Mouse (Mus musculus) inflammation-experienced regulatory T-cells, adult 6 months (primary cell): ENCODE results near the gene Ralgps1. TPM values are rescaled to one million over a fixed set of nuclear protein-coding genes. Genes with fewer than 3 reads are reported as not detected.

Source experiments
- ATAC-seq: one replicate; pipeline ENCODE4 v1.8.0; 2017
- polyA plus RNA-seq, 3 experiments: library from polyadenylated mRNA; unstranded; fragments of 100-300 nt; shearing (Covaris generic); gene quantifications; one replicate each; pipeline ENCODE4 v1.2.1; 2017

Ralgps1 gene
- polyA plus RNA-seq, 3 experiments from 2014 or later, result 5.2 to 14.8 (median 7.4) TPM

DNA sequence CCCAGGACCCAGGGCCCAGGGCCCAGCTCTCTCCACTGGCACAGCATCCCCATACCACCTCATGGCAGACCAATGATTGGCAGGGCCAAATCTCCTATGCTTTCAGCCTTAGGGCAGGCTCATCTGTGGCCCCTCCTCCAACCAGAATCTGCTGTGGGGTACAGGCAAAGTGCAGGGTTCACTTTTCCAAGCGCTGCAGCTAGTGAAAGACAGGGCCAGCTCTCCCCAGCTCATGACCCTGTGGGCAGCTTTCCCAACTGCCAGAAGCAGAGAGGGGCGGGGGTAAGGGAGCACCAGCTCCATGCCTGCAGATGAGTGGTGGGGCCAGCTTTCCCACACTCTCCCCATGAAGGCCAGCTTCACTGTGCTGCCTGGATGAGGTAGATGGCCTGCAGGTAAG, 160.4 kb downstream of the Ralgps1 start:
- no peak for ATAC-seq

DNA sequence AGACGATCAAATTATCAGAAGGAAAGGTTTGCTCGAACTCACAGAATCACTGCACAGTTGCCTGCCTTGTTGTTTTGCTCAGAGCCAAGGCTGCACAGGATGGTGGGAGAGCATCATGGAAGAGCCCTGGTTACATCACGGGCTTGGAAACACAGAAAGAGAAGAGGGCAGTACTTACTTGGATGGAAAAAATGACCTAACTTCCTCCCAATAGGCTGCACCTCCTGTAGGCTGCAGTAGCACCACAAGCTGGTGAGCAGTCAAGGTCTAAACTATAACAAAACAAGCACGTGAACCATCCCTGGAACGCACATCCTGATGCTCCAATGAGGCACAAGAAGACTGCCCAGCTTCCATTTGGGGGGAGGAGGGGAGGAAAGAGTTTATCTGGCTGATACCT, 163.2 kb downstream of the Ralgps1 start:
- ATAC-seq, result peak; percentile 37

DNA sequence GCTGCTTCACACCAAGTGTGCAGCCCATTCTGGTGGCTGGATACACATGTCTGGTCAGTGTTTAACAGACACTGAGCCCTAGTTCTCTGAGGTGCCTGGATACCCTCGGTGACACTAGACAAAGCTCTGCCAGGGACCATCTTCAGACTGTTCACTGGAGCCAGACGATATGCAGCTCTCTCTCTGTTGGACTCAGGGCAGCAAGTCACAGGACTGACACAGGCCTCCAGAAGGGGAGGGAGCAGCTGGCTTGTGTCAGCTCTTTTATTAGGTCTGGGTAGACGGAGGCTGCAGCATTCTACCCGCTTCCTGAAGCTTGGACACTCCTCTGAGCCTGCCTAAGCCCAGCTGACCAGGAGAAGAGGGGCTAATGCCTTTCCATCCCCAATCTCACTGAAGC, 164.2 kb downstream of the Ralgps1 start:
- ATAC-seq, result no peak

DNA sequence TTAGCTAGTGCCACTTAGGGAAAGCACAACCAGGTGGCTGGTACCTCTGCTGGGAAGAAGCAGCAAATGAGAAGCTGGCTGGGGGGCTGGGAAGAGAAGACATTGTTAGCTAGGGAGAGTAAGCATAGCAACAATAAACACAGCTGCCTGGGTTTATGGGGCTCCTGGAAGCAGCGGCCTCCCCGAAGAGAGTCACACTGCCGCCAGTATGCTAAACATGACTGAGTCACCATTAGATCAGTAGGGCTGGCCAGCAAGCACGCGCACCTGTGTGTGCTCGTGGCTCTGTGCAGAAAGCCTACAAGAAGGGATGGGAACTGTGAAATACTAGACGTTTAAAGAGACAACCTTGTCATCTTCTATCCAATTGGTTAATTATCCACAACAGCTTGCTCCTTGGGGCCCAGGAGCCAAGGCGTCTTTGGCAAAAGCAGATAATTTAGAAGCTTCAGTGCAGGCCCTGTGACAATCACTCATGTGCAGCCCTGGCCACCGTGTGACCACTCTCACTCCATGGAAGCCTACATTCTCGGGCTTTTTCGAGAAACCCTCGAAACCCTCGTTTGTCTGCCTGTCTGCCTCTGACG, 165.3 kb downstream of the Ralgps1 start:
- ATAC-seq, result no peak

GRCm38 (mm10) chr2:33204980-33205379, 166.3 kb downstream of the Ralgps1 start:
- ATAC-seq, result peak; percentile 36

DNA sequence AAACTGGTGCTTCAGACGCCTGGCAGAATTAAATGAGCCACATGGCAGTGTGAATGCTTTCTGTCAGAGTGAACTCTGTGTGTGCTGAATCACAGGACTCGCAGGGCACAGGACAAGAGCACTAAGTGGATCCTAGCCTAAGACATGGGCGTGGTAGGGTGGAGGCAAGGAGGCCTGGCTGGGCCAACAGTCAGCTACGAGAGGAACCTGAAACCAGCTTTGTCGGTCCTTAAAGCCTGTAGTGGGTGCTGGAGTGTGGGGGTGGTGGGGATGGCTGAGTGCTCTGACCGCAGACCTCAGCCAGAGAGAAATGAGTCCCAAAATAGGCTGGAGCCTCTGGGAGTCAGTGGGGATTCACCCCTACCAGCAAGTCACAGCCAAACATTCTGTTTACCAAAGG, 168.0 kb downstream of the Ralgps1 start:
- ATAC-seq, result no peak

GRCm38 (mm10) chr2:33200368-33201068, 170.8 kb downstream of the Ralgps1 start:
- ATAC-seq, result no peak

DNA sequence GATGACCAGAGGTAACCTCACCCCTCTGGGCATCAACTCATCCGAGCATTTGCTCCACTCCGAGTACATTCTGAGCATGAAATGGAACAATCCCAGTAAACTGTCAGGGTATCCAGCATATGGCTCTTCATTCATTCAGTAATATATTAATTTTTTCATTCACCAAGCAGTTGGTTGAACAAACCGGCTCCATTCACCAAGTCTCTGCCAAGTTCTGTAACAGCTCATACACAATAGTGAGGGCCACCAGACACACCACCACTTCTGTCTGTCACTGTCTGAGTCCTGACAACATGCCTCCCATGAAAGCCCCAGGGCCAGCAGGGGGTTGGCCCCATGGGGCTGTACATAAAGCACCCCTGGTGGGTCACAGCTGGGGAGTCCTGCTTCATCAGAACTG, 181.3 kb downstream of the Ralgps1 start:
- ATAC-seq, result no peak

DNA sequence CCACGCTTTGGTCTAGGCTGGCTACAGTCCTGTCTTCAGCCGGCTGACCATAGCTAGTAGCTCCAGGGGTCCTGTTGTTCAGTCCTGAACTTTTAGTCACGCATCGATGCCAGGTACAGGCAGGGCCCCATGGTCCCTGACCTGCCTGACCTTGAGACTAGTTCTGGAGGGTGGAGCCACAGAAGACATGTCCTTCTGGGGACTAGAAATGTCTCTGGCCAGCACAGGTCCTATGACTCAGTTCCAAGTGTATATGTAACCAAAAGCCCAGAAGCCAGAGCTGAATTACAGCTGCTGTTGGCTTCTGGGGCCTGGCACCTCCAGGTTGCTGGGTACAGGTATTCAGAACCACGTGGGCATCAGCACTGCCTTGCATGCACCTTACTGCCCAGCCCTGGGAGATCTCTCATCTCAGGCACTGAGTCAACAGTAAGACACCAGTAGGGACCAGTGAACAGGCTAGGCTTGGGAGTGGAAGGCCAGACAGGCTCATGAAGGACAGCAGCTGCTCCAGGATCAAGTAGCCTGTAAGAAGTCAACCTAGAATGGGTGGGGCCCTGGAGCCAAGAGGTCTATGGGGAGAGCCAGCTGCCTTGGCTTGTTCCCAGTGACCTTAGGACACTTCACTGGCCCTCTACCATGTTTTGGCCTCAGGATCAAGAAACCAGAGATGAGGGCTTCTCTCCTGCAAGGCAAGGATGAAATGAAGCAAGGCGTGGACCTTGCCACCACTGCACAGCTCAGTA, 182.2 kb downstream of the Ralgps1 start:
- ATAC-seq, result no peak

- ATAC-seq, result no peak
These were observed 183.4 kb downstream of the Ralgps1 start for GRCm38 (mm10) chr2:33187874-33188273.

- no peak for ATAC-seq
These were observed 184.8 kb downstream of the Ralgps1 start for GRCm38 (mm10) chr2:33186505-33186904.

- ATAC-seq, result no peak
These were observed 186.0 kb downstream of the Ralgps1 start for GRCm38 (mm10) chr2:33185258-33185657.

DNA sequence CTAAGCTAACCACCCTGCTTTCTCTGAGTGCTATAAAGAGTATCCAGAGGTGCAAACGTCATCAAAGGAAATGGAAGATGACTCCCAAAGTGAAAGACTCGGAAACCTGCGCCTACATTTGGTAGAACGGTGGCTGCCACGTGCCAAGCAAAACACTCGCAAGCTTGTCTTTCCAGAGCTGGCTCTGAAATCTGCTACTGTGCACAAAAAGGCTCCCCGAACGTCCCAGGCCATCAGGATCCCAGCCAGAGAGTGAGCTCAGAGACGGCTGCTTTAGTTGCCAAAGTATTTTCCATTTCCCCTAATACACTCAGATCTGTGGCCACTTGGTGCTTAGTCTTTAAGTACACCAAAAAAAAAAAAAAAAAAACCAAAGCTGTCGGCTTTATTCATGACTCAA, 186.6 kb downstream of the Ralgps1 start:
- no peak for ATAC-seq

DNA sequence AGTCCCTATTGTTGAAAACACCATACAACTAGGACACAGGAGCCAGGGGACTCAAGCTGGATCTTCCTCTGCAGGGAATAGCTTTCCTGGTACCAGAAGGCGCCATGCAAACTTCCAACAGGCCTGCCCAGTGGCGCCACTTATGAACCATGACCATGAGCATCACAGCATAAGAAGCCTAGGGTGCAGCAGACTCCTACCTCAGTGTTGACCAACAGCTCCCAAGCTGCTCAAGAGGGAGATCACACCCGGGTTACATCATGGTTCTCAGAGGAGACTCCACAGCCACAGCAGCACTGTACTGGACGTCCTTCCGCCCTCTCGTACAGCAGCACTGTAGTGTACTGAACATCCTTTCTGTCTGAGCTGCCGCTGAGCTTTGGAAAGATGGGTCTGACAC, 188.0 kb downstream of the Ralgps1 start:
- ATAC-seq, result no peak

DNA sequence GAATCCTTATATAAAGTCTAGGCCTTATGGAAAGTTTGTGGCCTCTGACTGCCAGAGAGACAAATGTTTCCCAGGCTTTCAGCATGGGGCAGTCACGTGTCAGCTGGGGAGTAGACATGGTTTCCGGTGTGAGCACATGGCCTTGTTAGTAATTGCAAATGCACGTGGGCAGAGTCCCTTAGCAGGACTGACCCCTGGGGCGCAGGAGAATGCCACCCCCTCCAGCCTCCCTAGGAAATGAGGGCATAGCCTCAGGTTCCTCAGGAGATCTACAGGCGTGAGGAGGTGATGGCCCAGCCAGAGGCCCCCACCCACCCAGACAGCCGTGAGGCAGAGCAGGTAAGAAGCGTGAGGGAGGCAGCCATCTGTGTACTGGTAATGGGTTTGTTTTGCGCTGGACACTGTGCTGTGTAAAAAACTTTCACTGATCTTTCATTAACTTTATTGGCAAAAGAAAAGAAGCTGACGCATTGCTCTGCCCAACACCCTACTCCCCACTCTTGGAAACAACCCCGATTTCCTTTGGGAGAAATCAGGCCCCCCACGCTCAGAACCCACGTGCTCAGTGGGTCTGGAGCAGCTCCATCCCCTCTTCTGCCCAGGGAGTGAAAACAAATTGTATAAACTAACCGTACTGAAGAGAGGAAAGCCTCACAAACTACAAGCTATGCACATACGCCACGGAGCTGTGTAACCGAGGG, 191.2 kb downstream of the Ralgps1 start:
- ATAC-seq, result peak; percentile 57

- peak; percentile 3 for ATAC-seq
These were observed 191.9 kb downstream of the Ralgps1 start for GRCm38 (mm10) chr2:33179171-33179929.

- ATAC-seq, result no peak
These were observed 192.9 kb downstream of the Ralgps1 start for GRCm38 (mm10) chr2:33178243-33178932.

DNA sequence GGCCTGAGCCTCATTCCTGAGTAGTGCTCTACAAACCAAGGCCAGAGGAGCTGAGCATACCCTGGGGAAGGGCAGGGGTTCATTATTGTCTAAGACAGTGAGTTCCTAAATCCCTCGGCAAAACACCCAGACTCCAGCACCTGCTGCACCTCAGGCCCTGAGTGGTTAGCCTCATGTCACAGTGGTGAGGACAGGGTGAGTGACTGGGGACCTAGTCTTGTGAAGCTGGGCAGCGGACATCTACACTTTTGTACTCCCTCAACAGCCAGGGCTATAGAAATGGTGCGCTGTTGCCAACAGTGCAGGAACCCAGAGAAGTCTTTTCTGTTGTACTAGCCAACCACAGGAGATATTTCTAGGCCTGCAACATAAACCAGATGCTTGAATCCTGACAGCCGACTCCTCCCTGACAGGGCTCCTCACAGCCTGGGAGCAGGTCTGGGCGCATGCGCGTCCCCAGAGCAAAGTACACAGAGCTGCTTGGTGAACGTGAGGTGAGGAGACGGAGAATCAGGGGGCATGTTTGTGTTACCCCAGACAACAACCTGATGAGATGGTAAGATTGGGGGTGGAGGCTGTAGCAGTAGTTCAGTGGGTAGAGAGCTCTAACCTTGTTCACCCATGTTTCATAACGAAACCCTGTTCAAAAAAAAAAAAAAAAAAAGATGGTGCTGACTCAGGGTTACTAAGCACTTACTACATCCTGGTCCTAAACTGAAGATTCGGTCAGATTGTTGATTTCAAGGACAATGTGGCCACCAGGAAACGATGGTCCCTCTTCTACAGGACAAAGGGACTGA, 193.6 kb downstream of the Ralgps1 start:
- ATAC-seq, result no peak

GRCm38 (mm10) chr2:33176921-33177320, 194.4 kb downstream of the Ralgps1 start:
- peak; percentile 29 for ATAC-seq

- ATAC-seq, result peak; percentile 68
These were observed 194.8 kb downstream of the Ralgps1 start for GRCm38 (mm10) chr2:33176516-33176915.

DNA sequence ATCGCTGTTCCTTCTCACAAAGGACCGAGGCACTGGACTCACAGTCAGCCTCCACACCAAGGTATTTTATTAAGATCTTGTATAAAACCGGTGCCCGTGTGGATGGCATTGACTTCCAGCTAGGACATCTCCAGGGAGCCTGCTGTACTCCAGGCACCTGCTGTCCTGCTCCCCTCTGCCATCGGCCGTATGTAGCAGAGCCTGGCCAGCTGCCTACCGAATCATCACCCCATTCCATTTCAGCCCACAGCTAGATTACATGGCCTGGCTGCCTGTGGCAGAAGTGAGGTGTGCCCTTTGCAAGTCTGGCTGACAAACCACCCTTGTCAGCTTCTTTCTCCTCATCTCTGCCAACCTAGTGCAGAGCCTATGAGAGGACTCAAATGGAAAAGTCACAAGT, 197.6 kb downstream of the Ralgps1 start:
- ATAC-seq, result no peak
